Mouse (Mus musculus) megakaryocyte, embryonic 14.5 days (primary cell): ENCODE measurements around the gene Itprip. TPM values are rescaled to one million over a fixed set of nuclear protein-coding genes. Genes with fewer than 3 reads are reported as not detected.
"Not testable (repeated sequence)": the region's sequence is repeated elsewhere in the genome, so short reads cannot be mapped to it uniquely, and the experiment has no call there.

Experiments
- H3K27me3 ChIP-seq: replicated peaks from 2 replicates; pipeline ENCODE3; 2012; ENCODE audit warnings: inconsistent platforms
- H3K36me3 ChIP-seq: replicated peaks from 2 replicates; pipeline ENCODE3; 2012; ENCODE audit warnings: low read length, inconsistent platforms, mixed read lengths
- H3K4me1 ChIP-seq: 2 replicates; pipeline ENCODE4 v1.6.1; 2012; ENCODE audit warnings: inconsistent platforms
- H3K4me3 ChIP-seq: replicated peaks from 2 replicates; pipeline ENCODE3; 2012; ENCODE audit warnings: moderate library complexity, mild to moderate bottlenecking, inconsistent platforms
- H3K9me3 ChIP-seq: 2 replicates; pipeline ENCODE4 v1.6.1; 2012; ENCODE audit warnings: inconsistent platforms
- FLI1 ChIP-seq: IDR thresholded peaks from 2 replicates; pipeline ENCODE4 v1.6.1; 2012; ENCODE audit warnings: low read length, inconsistent platforms, mixed read lengths
- GATA1 ChIP-seq: IDR thresholded peaks from 3 replicates; pipeline ENCODE4 v1.6.1; 2012; ENCODE audit warnings: mixed read lengths, low read length, inconsistent platforms, borderline replicate concordance
- polyA plus RNA-seq: library from polyadenylated mRNA; stranded (reverse); fragments of >175 nt; gene quantifications from 2 replicates; pipeline ENCODE4 v1.2.3, GENCODE M21; 2012; ENCODE audit warnings: low replicate concordance; ENCODE audit not compliant: insufficient read depth

Gene Itprip
- polyA plus RNA-seq, 1 experiment: 2.1 TPM

DNA sequence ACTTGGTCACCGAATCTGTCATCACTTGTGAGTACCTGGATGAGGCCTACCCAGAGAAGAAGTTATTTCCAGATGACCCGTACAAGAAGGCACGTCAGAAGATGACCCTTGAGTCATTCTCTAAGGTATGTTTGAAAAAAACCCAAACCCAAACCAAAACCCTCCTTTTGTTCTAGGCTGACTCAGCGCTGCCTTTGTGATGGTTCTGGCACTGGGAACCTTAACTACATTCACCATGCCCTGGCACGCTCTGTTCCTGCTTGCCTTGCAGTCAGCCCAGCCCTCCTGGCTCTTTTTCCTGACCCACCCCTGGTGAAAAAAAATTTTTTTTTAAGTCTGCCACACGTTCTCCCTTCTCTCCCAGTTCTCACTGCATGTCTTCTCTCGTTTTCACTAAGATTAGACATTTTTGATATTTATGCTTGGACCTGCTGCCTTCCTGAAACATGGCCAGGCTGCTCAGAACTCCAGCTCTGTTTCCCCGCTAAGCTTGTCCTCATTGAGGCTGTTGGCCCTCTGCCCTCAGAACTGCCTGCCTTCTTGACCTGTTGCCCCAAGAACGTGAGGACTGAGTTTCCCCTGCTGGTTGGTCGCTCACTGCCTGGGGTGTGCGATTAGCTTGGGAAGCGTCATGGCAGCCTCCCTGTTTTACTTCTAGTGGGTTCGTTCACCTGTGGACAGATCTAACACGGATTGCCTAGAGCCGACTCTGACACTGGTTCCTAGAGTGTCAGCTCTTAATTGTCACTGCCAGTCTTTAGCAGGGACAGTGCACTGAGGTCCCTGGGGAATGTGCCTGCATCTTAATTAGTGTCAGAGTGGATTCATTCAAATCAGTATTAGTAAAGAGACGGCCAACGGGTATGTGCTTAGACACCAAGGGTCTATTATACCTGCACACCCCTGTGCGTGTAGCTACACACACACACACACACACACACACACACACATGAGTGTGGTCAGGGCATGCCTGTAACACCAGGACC lies 60.8 kb downstream of the Itprip start:
- peaks cover 28% of the 10 kb centered on the region for H3K4me1 ChIP-seq
- H3K36me3 ChIP-seq: peaks cover 57% of the 10 kb centered on the region
- no peak overlapping the region for H3K4me3 ChIP-seq
- no peaks in the 10 kb centered on the region for H3K9me3 ChIP-seq
- no peaks in the 10 kb centered on the region for H3K27me3 ChIP-seq
- TF ChIP-seq FLI1 (no peak), GATA1 (no peak)

DNA sequence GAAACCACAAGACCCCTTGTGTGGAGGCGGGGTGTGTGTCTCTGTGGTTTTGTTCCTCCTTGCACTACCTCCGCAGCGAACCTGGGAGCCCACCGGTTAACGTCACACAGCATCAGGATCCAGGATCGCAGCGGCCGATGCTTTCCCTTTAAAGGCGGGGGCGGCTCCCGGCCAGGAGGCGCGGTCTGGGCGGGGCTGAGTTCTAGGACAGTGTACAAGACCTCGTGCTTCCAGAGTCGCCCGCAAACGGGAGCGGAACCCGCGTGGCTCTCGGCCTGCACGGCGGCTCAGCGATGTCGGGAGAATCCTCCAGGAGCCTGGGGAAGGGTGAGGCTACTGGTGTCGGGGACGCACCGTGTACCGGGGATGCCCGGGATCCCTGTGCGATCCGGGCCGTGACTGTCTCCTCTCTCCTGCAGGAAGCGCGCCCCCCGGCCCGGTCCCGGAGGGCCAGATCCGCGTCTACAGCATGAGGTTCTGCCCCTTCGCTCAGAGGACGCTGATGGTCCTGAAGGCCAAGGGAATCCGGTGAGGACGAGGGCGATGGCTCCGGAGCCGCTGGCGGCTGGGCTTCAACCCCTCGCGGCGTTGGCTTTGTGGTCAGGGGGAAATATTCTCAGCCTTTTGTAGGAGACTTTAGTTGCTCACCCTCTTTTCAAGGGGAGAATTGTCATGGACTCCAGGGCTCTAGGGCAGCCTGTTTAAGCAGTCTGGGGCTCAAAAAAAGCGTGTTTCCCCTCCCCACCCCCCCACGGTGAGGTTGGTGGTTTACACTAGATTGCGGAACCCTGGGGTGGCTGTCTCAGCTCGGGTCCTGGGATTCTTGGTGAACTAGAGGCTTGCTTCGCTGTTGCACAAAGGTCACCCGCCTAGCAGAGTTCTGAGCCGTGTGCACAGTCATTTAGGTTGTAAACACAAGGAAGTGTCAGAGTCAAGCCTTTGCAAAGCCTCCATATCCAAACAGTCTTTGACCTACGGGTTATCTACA lies 64.0 kb downstream of the Itprip start, which contains the start of gene Gsto1:
Gene Gsto1, plus strand, starts transcription at position 175 of the 988 bp plus-strand sequence.
- Histone ChIP-seq H3K4me1 (peaks cover 50% of the 10 kb centered on the region), H3K36me3 (peaks cover 32% of the 10 kb centered on the region), H3K9me3 (peaks cover 6% of the 10 kb centered on the region), H3K4me3 (peak within 1 kb of the TSS; percentile 97), H3K27me3 (no peaks in the 10 kb centered on the region)
- no peak for TF ChIP-seq FLI1
- no peak for TF ChIP-seq GATA1

GRCm38 (mm10) chr19:47853951-47854795 lies 64.9 kb downstream of the Itprip start:
- Histone ChIP-seq H3K9me3 (peaks cover 11% of the 10 kb centered on the region), H3K4me3 (peak overlapping the region; percentile 97), H3K27me3 (no peaks in the 10 kb centered on the region), H3K36me3 (peaks cover 23% of the 10 kb centered on the region), H3K4me1 (peaks cover 50% of the 10 kb centered on the region)
- no peak for TF ChIP-seq GATA1
- no peak for TF ChIP-seq FLI1

- peaks cover 11% of the 10 kb centered on the region for H3K36me3 ChIP-seq
- no peak overlapping the region for H3K4me3 ChIP-seq
- peaks cover 50% of the 10 kb centered on the region for H3K4me1 ChIP-seq
- peaks cover 11% of the 10 kb centered on the region for H3K9me3 ChIP-seq
- TF ChIP-seq FLI1 (no peak), GATA1 (no peak)
- no peaks in the 10 kb centered on the region for H3K27me3 ChIP-seq
These were observed 66.0 kb downstream of the Itprip start for GRCm38 (mm10) chr19:47853053-47853452.

- H3K36me3 ChIP-seq, H3K27me3 ChIP-seq: not testable (repeated sequence)
- H3K9me3 ChIP-seq: peaks cover 11% of the 10 kb centered on the region
These were observed 67.0 kb downstream of the Itprip start for GRCm38 (mm10) chr19:47852131-47852530.

GRCm38 (mm10) chr19:47849735-47850134 lies 69.4 kb downstream of the Itprip start:
- Histone ChIP-seq H3K9me3 (peaks cover 11% of the 10 kb centered on the region), H3K27me3 (no peaks in the 10 kb centered on the region), H3K36me3 (no peaks in the 10 kb centered on the region), H3K4me3 (no peak overlapping the region), H3K4me1 (peaks cover 35% of the 10 kb centered on the region)
- no peak for TF ChIP-seq GATA1
- TF ChIP-seq FLI1: no peak

More at GRCm38 (mm10) chr19:47852131-47852530, 67.0 kb downstream of the Itprip start:
- H3K4me3 ChIP-seq: not testable (repeated sequence)
- H3K4me1 ChIP-seq: peaks cover 50% of the 10 kb centered on the region

Other genes with a start within 250 kb of the Itprip start
- not detected in 2 replicates for gene Col17a1, start 227.2 kb downstream of the Itprip start, polyA plus RNA-seq
- gene Sfr1, start 187.6 kb downstream of the Itprip start, polyA plus RNA-seq: 4.5 and 9.7 TPM in 2 replicates
- gene Gsto1, start 64.3 kb downstream of the Itprip start, polyA plus RNA-seq: 187 and 263 TPM in 2 replicates
- not detected in 2 replicates for gene Gsto2, start 53.8 kb downstream of the Itprip start, polyA plus RNA-seq
- gene Cfap43, start within 50 bp of the Itprip start, polyA plus RNA-seq: not detected in 2 replicates
- gene Cfap58, start 18.4 kb upstream of the Itprip start, polyA plus RNA-seq: not detected in 2 replicates